Mouse (Mus musculus) heart, postnatal 4 days (tissue): ENCODE data around the gene Calcrl. TPM values are rescaled to one million over a fixed set of nuclear protein-coding genes. Genes with fewer than 3 reads are reported as not detected.
"Not testable (repeated sequence)": the region's sequence is repeated elsewhere in the genome, so short reads cannot be mapped to it uniquely, and the experiment has no call there.

Source experiments
- DNase-seq: peaks from one replicate; pipeline ENCODE4 v3.0.0; 2021
- total RNA-seq, 2 experiments: library from RNA; stranded (reverse); gene quantifications; 2 replicates each; pipeline ENCODE4 v1.2.3; 2021

Calcrl gene
- total RNA-seq, 2 experiments from 2014 or later, result 37.2 to 41.6 TPM

- not testable (repeated sequence) for DNase-seq
Observed at GRCm38 (mm10) chr2:84388537-84388936, 36.7 kb downstream of the Calcrl start.

GRCm38 (mm10) chr2:84388023-84388416 is 37.2 kb downstream of the Calcrl start:
- DNase-seq, result peak; percentile 31

GRCm38 (mm10) chr2:84387394-84388022 is 37.7 kb downstream of the Calcrl start:
- DNase-seq, result no peak

- no peak for DNase-seq
Observed at GRCm38 (mm10) chr2:84386563-84387393, 38.4 kb downstream of the Calcrl start.

GRCm38 (mm10) chr2:84384911-84385693 is 40.1 kb downstream of the Calcrl start:
- no peak for DNase-seq

- DNase-seq, result no peak
Observed at GRCm38 (mm10) chr2:84383828-84384227, 41.4 kb downstream of the Calcrl start.

- DNase-seq, result no peak
Observed at GRCm38 (mm10) chr2:84382556-84382955, 42.7 kb downstream of the Calcrl start.

- DNase-seq, result no peak
Observed at GRCm38 (mm10) chr2:84381997-84382396, 43.2 kb downstream of the Calcrl start.

GRCm38 (mm10) chr2:84380816-84381215 is 44.4 kb downstream of the Calcrl start:
- DNase-seq, result peak; percentile 50

GRCm38 (mm10) chr2:84378678-84379077 is 46.5 kb downstream of the Calcrl start:
- no peak for DNase-seq

GRCm38 (mm10) chr2:84369256-84369655 is 56.0 kb downstream of the Calcrl start:
- no peak for DNase-seq

- no peak for DNase-seq
Observed at GRCm38 (mm10) chr2:84366742-84367141, 58.5 kb downstream of the Calcrl start.

GRCm38 (mm10) chr2:84365266-84365665 is 59.9 kb downstream of the Calcrl start:
- DNase-seq, result no peak

- DNase-seq, result no peak
Observed at GRCm38 (mm10) chr2:84362779-84363719, 62.2 kb downstream of the Calcrl start.

- DNase-seq, result no peak
Observed at GRCm38 (mm10) chr2:84358690-84359343, 66.4 kb downstream of the Calcrl start.

GRCm38 (mm10) chr2:84355281-84355680 is 69.9 kb downstream of the Calcrl start:
- DNase-seq, result no peak

- DNase-seq, result no peak
Observed at GRCm38 (mm10) chr2:84347376-84347775, 77.8 kb downstream of the Calcrl start.

- DNase-seq, result no peak
Observed at GRCm38 (mm10) chr2:84343756-84344155, 81.5 kb downstream of the Calcrl start.

GRCm38 (mm10) chr2:84337774-84338450 is 87.3 kb downstream of the Calcrl start:
- no peak for DNase-seq

GRCm38 (mm10) chr2:84336331-84336730 is 88.9 kb downstream of the Calcrl start:
- DNase-seq, result no peak
